Mouse (Mus musculus) myocyte (in vitro differentiated cells): ENCODE measurements around the gene Afmid.

ENCODE experiments used
- CEBPB ChIP-seq: IDR thresholded peaks from 2 replicates; pipeline ENCODE4 v1.6.1; 2011; ENCODE audit warnings: mild to moderate bottlenecking, moderate library complexity; ENCODE audit not compliant: poor library complexity, insufficient read depth, severe bottlenecking
- E2F4 ChIP-seq: IDR thresholded peaks from one replicate; pipeline ENCODE4 v1.6.1; 2011; ENCODE audit warnings: mild to moderate bottlenecking, control low read depth, moderate library complexity; ENCODE audit not compliant: insufficient read depth
- MAX ChIP-seq: IDR thresholded peaks from one replicate; pipeline ENCODE4 v1.6.1; 2011; ENCODE audit warnings: low read depth, mild to moderate bottlenecking, control low read depth
- MYOD1 ChIP-seq, 3 experiments: IDR thresholded peaks; one replicate each; pipeline ENCODE4 v1.6.1; 2011; ENCODE audit warnings: control low read depth in 2 of 3, low read depth in 2 of 3, mild to moderate bottlenecking in 2 of 3, moderate library complexity in 1 of 3; ENCODE audit not compliant: insufficient read length in 2 of 3, control insufficient read depth in 1 of 3
- POLR2A ChIP-seq: IDR thresholded peaks from one replicate; pipeline ENCODE4 v1.6.1; 2011; ENCODE audit warnings: low read depth, mild to moderate bottlenecking, control low read depth, moderate library complexity; ENCODE audit not compliant: insufficient read length
- POLR2AphosphoS2 ChIP-seq: IDR thresholded peaks from one replicate; pipeline ENCODE4 v1.6.1; 2011; ENCODE audit warnings: low read depth, control low read depth; ENCODE audit not compliant: insufficient read length
- REST ChIP-seq: IDR thresholded peaks from one replicate; pipeline ENCODE4 v1.6.1; 2011; ENCODE audit warnings: mild to moderate bottlenecking, control low read depth, moderate library complexity; ENCODE audit not compliant: insufficient read depth, insufficient read length
- USF1 ChIP-seq: IDR thresholded peaks from one replicate; pipeline ENCODE4 v1.6.1; 2011; ENCODE audit warnings: low read depth, mild to moderate bottlenecking, control low read depth, moderate library complexity

GRCm38 (mm10) chr11:117839021-117839420 is 13.3 kb downstream of the Afmid start:
- no peak for TF ChIP-seq POLR2A
- TF ChIP-seq POLR2AphosphoS2, result no peak
- no peak for TF ChIP-seq CEBPB
- TF ChIP-seq USF1, result no peak
- TF ChIP-seq MYOD1 (IDR thresholded peaks at IDR 0.05; ENCODE audit: control insufficient read depth in 1 of 3, insufficient read length in 2 of 3, low read depth in 2 of 3), result no peak
- TF ChIP-seq MAX, result no peak
- no peak for TF ChIP-seq E2F4
- no peak for TF ChIP-seq REST
